Mouse (Mus musculus): ENCODE data around the gene Itpr1.

DNA sequence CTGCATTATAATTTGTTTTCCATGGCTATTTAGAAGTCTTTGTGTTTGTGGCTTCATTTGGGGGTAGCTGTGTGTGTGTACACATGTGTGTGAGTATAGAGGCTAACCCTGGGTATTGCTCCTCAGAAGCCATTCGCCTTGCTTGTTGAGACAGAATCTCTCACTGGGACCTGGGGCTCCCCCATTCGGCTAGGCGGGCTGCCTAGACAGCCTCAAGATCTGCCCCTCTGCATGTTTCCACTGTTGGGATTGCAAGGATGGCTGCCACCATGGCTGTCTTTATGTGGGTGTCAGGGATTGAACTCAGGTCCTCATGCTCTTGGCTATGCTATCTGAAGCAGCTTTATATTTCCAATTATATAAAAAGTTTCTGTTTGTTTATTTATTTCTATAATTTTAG lies 44.3 kb downstream of the Itpr1 start:
- TF ChIP-seq CTCF (IDR thresholded peaks at IDR 0.05; ENCODE audit: low read depth) (no peak), EP300 (optimal IDR thresholded peaks at IDR 0.05) (no peak)
